Mouse (Mus musculus) left cerebral cortex, postnatal 14 days (tissue): ENCODE data around the gene Lbhd1. TPM values are rescaled to one million over a fixed set of nuclear protein-coding genes. Genes with fewer than 3 reads are reported as not detected.

Experiments
- DNase-seq, 2 experiments: peaks; one replicate each; pipeline ENCODE4 v3.0.0; 2021 to 2022; ENCODE audit warnings: low spot score in 2 of 2, mixed read lengths in 1 of 2
- intact Hi-C: fragments of 180-260 bp; cut with DNase I; formaldehyde crosslinking; loops from one replicate; pipeline ENCODE4 v1.15.1; 2025
- microRNA-seq, 2 experiments: library from miRNA; unstranded; fragments of <30 nt; microRNA quantifications; one replicate each; pipeline ENCODE4 v1.2.0; 2022
- total RNA-seq, 2 experiments: library from RNA; stranded (reverse); gene quantifications; 2 replicates each; pipeline ENCODE4 v1.2.3; 2021

The Lbhd1 gene
- total RNA-seq, 2 experiments from 2014 or later, result 4.0 to 4.3 TPM

GRCm38 (mm10) chr19:8940526-8941133 lies 57.1 kb downstream of the Lbhd1 start:
- intact Hi-C loops, result no loop called here

GRCm38 (mm10) chr19:8941136-8941514 lies 57.6 kb downstream of the Lbhd1 start:
- no peak for DNase-seq
- intact Hi-C loops, result no loop called here

More at GRCm38 (mm10) chr19:8940526-8941133, 57.1 kb downstream of the Lbhd1 start:
- DNase-seq, result no peak

GRCm38 (mm10) chr19:8941515-8942217 lies 58.1 kb downstream of the Lbhd1 start, which contains the start of gene Mta2:
Mta2 (plus strand) TSS chr19:8941875.
- peak; percentile 95 to 96 for DNase-seq
- intact Hi-C loops, result no loop called here

Small RNAs within 50 kb of the gene (microRNA-seq; reads per million reads assigned to microRNA genes)
- 0 reads per million in 2 experiments for gene Mir5136

Other genes with a start within 250 kb of the Lbhd1 start
- gene Chrm1, start 219.9 kb upstream of the Lbhd1 start, total RNA-seq, result 100 to 1,000 TPM; 148 to 165 TPM
- 100 to 1,000 TPM; 182 to 189 TPM for gene Slc3a2, start 160.4 kb upstream of the Lbhd1 start, total RNA-seq
- gene Wdr74, start 147.9 kb upstream of the Lbhd1 start, total RNA-seq, result 10 to 100 TPM; 42.3 to 43.9 TPM
- not detected for gene 1700092M07Rik, start 143.0 kb upstream of the Lbhd1 start, total RNA-seq
- gene Stx5a, start 142.3 kb upstream of the Lbhd1 start, total RNA-seq, result 10 to 100 TPM; 63.6 to 64.6 TPM
- 10 to 100 TPM; 61.9 to 73.6 TPM for gene Nxf1, start 126.7 kb upstream of the Lbhd1 start, total RNA-seq
- gene Tmem223, start 112.7 kb upstream of the Lbhd1 start, total RNA-seq, result 10 to 100 TPM; 80.1 to 91.9 TPM
- gene Tmem179b, start 109.3 kb upstream of the Lbhd1 start, total RNA-seq, result 10 to 100 TPM in 1 of 2 experiments, 1 to 10 TPM in 1; 8.9 to 10.9 TPM
- gene Taf6l, start 97.3 kb upstream of the Lbhd1 start, total RNA-seq, result 10 to 100 TPM; 11.9 to 13.4 TPM
- 100 to 1,000 TPM; 108 to 110 TPM for gene Polr2g, start 85.2 kb upstream of the Lbhd1 start, total RNA-seq
- gene Zbtb3, start 81.2 kb upstream of the Lbhd1 start, total RNA-seq, result 1 to 10 TPM; 4.2 to 5.1 TPM
- 10 to 100 TPM; 28.2 to 30.5 TPM for gene Ttc9c, start 64.4 kb upstream of the Lbhd1 start, total RNA-seq
- gene Hnrnpul2, start 63.7 kb upstream of the Lbhd1 start, total RNA-seq, result 10 to 100 TPM; 92.3 to 95.8 TPM
- gene AC129217.1, start 54.0 kb upstream of the Lbhd1 start, total RNA-seq, result not detected
- 100 to 1,000 TPM; 111 to 117 TPM for gene Bscl2, start 46.3 kb upstream of the Lbhd1 start, total RNA-seq
- 100 to 1,000 TPM; 268 to 295 TPM for gene Gng3, start 44.5 kb upstream of the Lbhd1 start, total RNA-seq
- gene Lrrn4cl, start 33.0 kb upstream of the Lbhd1 start, total RNA-seq, result under 1 TPM; 0.88 to 0.91 TPM
- 10 to 100 TPM; 91.5 to 93.8 TPM for gene Ubxn1, start 12.2 kb upstream of the Lbhd1 start, total RNA-seq
- gene Uqcc3, start 2.8 kb upstream of the Lbhd1 start, total RNA-seq, result 10 to 100 TPM; 30.6 to 36.9 TPM
- not detected for gene Gm49403, start 198 bp downstream of the Lbhd1 start, total RNA-seq
- 10 to 100 TPM; 15.9 to 22.2 TPM for gene 1810009A15Rik, start 5.1 kb downstream of the Lbhd1 start, total RNA-seq
- gene Gm49416, start 5.2 kb downstream of the Lbhd1 start, total RNA-seq, result 1 to 10 TPM; 2.4 to 4.3 TPM
- 10 to 100 TPM; 23.0 to 23.4 TPM for gene Ints5, start 9.3 kb downstream of the Lbhd1 start, total RNA-seq
- 100 to 1,000 TPM in 1 of 2 experiments, 10 to 100 TPM in 1; 97.6 to 104 TPM for gene Ganab, start 14.3 kb downstream of the Lbhd1 start, total RNA-seq
- 100 to 1,000 TPM; 134 to 142 TPM for gene B3gat3, start 36.6 kb downstream of the Lbhd1 start, total RNA-seq
- gene Rom1, start 45.6 kb downstream of the Lbhd1 start, total RNA-seq, result 1 to 10 TPM; 3.5 to 4.0 TPM
- gene Eml3, start 45.8 kb downstream of the Lbhd1 start, total RNA-seq, result 1 to 10 TPM; 7.4 to 9.0 TPM
- 10 to 100 TPM; 48.6 to 50.3 TPM for gene Mta2, start 58.1 kb downstream of the Lbhd1 start, total RNA-seq
- 10 to 100 TPM; 16.7 to 16.8 TPM for gene Tut1, start 70.1 kb downstream of the Lbhd1 start, total RNA-seq
- gene Eef1g, start 83.3 kb downstream of the Lbhd1 start, total RNA-seq, result 100 to 1,000 TPM; 188 to 198 TPM
- 10 to 100 TPM; 15.7 to 23.9 TPM for gene Ahnak, start 105.6 kb downstream of the Lbhd1 start, total RNA-seq
- not detected for gene Scgb1a1, start 204.2 kb downstream of the Lbhd1 start, total RNA-seq